Mouse (Mus musculus) mesoderm, embryonic 11.5 days (tissue): ENCODE measurements around the gene Prdx6.
"Not testable (repeated sequence)": the region's sequence is repeated elsewhere in the genome, so short reads cannot be mapped to it uniquely, and the experiment has no call there.

Experiments
- DNase-seq: peaks from one replicate; pipeline ENCODE4 v3.0.0-alpha.2; 2012; ENCODE audit warnings: low read depth, low spot score

The Prdx6 gene

DNA sequence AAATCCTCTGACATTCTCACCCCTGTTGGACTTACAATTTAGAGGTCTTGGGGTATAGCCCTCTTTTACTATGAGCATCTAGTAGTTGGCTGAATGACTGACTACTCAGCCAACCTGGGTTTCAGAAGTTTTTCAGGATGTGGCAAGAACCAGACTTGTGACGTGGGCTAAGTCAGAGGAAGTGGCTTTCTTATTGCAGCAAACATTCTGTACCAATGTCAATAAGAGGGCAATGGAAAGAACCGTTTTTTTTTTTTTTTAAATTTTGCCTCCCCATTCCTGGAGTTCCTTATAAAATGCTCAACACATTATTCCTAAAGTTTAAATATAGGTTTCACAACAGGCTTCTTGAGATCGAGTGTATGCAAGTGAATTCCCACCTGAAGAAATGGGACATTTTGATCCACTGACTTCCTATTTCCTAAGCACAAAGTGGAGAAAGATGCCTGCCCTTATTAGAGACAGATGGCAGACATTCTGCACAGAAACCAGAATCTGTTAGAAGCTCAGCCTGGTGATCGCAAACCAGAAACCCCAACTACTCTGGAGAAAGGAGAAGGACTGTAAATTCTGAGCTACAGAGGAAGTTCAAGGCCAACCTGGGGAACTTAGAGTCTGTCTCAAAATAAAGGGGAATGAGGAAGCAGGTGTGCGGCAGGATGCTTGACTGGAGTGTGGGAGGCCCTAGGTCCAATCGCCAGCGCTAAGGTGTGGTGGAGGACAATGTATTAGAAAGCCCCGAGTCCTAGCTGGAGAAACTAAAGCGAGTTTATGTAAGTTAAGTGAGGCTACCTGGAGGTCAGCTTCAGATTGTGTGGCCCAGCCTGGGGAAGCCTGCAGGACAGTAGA lies 622 bp upstream of the Prdx6 start:
- no peak for DNase-seq

DNA sequence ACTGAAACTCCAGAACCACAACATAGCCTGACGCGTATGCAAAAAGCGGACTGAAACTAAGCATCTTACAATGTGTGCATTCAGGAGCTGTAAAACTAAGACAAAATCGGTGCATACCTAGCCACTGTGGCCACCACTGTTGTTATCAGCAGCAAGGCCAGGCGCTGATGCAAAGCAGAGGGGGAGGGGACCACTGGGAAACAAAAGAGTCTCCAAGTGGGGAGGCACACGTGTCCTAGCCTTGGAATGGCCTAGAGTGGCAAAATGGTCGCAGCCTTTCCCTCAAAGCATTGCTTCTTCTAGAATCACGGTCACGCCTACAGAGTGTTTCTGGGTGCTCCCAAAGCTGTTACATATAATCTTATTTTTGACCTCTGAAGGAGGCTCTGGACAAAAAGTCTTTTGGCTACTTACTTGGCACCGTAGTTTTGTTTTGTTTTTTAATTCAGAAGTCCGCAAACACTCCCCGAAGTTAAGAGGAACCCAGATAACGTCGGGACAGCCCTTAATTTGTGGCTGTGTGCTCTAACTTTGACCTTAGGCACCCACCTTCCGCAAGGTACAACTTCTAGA lies 902 bp downstream of the Prdx6 start:
- DNase-seq: peak; percentile 79

DNA sequence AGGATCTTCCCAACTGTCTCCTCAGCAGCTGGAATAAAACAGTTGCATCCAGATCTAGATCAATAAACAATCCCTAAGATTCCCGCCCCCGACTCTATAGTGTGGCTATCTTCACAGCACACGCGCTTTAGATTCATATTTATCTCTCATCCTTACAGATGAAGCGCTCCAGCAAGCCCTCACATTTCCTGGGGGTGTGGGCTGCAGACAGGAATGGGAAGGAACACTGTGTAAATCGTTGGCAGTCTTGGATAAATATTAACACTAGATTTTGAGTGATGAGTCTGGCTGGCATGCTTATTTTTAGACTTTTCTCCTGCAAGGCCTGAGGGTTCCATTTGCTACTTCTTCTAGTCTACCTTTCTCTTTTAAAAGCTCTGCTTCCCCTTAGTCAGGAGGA lies 1.6 kb downstream of the Prdx6 start:
- DNase-seq: no peak

DNA sequence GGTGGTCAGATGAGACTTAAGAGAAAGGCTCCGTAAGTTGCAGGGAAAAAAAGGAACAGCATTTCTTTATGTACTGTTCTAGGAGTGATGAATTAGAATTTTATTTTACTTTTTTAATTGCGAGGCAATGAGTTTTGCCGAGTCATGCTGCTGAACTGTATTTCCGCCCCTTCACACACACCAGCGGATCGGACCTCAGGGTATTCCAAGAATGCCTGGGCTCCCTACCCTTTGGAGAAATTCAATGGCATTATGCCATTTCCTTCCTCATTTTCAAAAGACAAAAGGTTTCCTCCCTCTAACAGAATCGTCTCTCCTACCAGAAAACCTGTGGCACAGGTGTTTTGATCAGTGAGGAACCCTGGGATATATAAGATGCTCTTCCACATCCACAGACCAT lies 2.3 kb downstream of the Prdx6 start:
- no peak for DNase-seq

DNA sequence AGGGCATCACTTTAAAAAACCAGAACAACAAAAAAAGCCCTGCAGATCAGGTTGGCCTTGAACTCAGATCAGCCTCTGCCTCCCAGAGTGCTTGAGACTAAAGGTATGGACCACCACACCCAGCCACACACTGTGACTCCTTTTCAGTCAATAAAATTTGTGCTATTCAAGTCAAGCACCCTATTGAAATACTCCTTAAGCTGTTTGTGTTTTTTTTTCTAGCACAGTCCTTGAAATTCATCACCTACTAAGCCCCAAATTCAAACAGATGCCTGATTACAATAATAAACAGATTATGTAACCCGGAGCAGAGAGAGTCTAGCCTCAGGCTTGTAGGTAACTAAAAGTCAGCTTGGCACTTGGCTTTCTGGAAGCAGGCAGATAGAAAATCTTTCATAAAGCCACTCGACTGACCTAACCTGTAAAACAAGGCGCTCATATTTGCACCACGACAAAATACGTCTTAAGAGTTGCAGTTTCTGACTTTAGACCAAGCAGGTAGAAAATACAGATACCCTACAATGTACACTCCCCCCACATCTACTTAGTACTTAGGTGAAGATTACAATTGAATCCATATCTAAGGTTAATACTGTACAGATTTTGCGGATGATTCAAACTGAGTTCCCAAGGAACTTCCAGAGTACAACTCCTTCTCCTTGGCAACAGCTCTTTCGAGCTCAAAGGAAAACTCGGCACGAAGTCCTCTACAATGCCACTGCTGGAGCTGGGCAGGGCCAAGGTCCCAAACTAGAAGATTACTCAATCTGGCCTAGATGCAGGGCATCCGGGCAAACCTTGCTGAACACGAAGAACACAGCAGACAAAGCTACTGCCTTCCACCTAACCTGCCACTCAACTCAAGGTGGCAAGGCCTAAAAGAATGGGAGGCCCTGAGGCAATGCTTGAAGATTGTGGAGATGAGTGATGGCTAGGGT lies 3.1 kb downstream of the Prdx6 start:
- no peak for DNase-seq

DNA sequence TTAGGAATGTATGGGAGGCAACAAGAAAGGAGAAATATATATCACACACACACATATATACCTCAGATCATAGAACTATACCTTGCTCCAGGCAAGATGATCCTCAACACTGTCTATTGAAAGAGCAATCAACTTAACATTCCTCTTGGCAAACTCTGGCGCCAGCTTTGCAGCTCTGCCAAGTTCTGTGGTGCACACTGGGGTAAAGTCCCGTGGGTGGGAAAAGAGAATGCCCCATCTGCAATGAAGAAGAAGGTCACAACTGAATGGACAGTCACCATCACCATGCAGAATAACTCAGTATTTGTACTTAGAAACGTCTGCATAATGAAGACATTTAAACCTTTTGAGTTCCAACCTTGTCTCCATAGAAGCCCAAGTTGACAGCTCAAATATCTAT lies 3.8 kb downstream of the Prdx6 start:
- no peak for DNase-seq

DNA sequence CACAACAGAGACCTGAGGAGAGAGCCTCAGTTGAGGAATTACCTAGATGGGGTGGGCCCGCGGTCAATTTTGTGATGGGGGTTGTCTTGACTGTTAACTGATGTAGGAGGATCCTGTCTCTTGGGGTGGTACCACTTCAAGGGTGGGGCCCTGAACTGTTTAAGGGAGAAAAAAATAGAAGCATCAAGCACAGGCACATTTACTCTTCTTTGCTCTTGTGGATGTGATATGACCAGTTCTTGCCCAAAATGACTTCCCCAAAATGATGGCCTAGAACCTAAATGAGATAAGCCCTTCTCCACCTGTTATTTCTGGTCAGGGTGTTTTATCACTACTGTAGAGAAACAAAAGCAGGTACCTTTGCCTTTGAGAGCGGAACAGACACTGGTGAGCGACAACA lies 13.3 kb downstream of the Prdx6 start:
- DNase-seq: no peak

DNA sequence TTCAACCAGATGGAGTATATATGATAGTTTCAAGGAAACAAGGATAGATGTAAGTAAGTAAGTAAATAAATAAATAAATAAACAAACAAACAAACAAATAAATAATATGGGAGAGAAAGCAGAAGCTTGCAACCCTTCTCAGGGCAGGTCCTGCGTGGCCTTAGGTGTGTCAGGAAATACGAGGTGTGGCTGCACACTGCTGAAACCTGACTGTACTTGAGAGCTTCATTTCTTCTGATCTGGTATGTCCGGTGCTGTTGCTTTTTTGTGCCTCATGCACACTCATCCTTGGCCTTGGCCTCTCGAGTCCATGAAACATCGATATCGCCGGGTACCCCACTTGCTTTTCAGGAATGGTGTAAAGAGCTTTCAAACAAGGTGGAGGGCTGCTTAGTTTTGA lies 13.7 kb downstream of the Prdx6 start:
- DNase-seq: no peak

DNA sequence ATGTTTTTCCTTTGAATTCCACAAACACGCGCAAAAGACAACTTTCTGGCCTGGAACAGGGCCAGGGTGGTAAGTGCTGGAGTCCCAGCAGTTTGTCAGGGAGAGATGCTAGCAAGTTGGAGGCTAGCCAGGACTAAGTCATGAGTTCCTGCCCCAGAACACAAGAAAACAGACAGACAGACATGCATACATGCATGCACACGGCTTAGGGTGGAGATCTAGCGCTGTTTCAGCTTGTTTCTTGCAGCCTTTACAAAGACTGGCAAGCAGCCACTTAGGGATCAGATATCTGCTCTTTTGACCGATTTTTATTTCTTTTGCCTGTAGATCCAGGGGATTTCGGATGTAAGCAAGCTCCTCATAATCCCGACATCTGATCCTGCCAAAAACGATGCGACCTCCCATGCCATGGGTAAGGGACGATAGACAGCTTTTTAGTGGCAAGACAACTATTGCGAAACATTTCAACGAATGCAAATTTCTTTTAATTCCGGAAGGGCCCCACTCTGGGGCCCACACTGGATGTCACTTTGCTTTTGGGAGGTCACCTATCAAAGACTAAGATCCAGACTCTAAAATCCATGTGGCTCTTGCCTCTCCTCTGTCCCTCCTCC lies 17.7 kb downstream of the Prdx6 start:
- DNase-seq: no peak

DNA sequence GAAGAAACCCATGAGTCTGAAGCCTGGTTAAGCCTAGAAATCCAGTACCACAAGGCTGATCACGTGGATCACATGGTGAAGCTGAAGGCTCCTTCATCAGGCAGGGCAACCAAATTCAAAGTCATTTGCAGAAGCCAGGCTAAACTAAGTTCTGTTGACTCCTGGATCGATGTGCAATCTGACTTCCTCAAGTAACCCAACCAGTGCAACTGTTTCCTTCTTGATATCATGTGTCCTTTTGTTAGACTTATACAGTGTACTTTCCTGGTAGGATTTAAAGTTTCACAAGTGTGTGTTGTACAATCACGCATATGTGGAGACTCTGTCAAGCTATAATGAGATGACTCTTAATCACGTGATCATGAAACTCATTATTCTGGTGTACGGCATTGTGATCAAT lies 18.8 kb downstream of the Prdx6 start:
- DNase-seq: no peak

DNA sequence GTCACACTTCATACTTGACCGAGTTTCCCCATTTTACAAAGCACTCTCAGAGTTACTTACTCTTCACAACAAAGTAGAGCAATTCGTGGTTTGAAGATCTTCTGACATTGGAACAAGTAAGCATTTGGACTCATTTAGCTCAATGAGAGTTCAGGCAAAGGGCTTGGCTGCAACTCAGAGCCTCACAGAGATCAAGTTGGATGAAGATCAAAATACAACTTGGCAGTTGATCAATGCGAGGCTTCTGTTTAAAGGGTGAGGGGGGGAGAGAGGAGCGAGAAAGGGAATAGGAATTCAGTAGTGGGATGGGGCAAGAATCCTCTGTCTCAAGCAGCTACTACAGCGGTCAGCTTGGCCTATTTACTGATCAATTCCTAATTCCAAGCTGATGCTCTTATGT lies 26.2 kb downstream of the Prdx6 start:
- no peak for DNase-seq

DNA sequence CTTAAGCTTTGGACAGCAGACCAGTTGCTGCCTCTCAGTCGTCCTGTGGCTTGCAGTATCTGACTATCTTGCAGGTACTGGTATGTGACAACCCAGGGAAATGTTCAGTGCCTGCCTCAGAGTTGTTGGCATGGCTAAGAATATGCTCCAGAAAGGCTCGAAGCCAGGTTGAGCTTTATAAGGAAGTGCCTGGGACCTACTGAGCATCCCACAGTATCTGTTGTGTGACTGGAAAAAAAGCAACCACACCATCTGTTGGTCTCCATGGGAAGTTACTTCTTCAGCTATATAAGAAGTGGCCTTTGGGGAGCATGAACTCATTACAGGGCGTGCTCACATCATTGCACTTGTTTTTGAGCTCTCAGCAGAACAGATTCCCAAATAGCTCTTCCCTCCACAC lies 31.2 kb downstream of the Prdx6 start:
- DNase-seq: no peak

DNA sequence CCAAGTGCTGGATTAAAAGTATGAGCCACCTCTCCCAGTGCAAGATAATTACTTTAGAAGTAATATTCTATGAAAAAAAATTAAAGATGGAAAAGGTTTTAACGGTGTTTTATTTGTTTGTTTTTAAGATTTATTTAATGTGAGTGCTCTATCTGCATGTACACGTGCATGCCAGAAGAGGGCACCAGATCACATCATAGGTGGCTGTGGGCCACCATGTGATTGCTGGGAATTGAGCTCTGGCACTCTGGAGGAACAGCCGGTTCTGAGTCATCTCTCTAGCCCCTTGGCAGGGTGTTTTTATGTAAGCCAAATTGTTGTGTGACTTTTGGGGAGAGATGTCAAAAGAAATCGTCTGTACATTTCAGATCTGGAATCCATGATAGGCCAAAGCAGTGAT lies 36.6 kb downstream of the Prdx6 start:
- peak; percentile 23 for DNase-seq

DNA sequence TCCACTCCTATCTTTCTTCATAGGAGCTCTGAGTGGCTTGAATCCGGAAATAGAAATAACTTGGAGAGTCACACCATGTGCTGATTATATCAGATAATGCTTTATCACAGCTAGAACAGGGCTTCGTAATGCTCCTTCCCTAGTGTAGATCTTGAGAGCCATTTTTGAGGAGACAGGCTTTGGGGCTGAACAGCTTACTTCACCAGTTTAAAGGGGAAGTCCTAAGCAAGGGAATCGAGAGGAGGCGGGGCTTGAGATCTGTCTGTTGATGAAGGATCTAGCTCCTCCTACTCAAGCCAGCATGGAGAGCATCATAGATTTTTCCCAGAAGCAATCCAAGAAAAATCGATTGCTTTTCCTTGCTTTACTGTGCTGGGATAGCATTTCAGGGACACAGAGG lies 51.2 kb downstream of the Prdx6 start:
- no peak for DNase-seq

DNA sequence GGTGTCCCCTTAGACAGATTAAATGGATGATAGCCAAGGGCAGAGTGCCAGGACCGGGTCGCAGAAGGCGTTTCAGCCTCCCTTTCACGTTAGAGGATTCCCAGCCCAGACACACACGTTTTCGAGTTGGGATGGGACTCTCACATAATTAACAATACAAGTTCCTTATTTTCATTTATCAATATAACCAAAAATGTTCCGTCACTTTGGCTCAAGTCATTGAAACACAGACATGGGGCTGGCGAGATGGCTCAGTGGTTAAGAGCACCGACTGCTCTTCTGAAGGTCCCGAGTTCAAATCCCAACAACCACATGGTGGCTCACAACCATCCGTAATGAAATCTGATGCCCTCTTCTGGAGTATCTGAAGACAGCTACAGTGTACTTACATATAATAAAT lies 54.7 kb downstream of the Prdx6 start:
- DNase-seq: not testable (repeated sequence)

DNA sequence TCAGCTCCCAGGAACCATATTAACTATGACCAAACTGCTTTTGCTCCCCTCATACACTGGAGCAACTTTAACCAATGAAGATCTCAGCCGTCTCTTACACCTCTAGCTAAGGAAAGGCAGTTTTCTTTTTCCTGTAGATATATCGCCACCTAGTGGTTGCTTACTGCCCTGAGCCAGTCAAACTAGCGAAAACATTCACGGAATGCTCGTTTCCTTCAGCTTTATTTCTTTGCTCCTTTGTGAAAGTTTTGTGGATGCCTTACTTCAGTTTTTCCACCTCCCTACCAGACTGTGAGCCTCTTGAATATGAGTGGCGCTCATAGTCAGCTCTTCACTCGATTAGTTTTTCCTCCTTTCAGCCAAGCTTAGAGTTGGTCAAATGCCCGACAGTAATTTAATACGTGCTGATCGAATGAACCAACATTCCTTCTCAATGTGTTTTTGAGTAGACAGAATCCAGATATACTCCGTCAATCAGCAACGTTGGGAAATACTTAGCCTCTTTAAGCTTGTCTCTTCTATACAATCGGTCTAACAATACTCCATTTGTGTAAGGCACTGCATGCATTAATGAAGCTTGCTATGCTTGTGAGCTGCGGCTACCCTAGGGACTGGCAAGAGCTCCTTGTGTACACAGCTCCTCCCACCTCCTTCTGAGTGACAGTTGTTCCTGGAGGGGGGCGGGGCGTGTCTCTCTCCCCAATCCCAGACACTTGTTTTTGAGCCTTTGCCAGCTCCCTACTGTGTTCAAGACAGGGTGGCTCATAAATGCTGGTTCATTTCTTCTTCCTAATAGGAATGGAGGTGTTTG lies 55.3 kb downstream of the Prdx6 start:
- DNase-seq: peak; percentile 86

DNA sequence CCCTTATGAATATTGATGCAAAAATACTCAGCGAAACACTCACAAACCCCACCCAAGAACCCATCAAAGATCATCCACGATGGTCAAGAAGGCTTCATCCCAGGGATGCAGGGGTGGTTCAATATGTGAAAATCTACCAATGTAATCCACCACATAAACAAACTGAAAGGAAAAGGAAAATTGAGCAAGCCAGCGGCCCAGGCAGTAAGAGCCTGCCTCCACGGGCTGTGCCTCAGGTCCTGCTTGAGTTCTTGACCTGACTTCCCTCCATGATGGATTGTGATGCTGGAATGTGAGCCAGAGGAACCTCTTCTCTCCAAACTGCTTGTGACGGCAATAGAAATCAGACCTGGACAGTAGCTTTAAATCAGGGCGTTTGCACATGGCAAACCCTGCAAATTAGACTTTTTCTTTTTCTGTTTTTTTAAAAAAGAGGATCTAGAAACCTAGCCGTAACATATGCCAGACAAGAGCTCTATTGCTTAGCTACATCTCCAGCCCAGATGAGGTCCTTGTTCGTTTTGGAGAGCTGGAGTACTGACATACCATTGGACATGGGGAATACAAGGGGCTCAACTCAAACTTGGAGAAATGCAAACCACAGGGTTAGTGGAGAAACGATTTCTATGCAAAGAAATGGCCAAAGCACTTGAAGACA lies 60.6 kb downstream of the Prdx6 start:
- DNase-seq: no peak
